Mouse (Mus musculus) left cerebral cortex, adult 9 months (tissue): ENCODE results near the gene Gm21518.
"Not testable (repeated sequence)": the region's sequence is repeated elsewhere in the genome, so short reads cannot be mapped to it uniquely, and the experiment has no call there.

Source experiments
- DNase-seq, 2 experiments: peaks; one replicate each; pipeline ENCODE4 v3.0.0; 2022; ENCODE audit warnings: low spot score in 2 of 2

The Gm21518 gene

GRCm38 (mm10) chrY:62190566-62190965, at the start of gene Gm21518:
Gm21518 (plus strand) TSS chrY:62190866.
- not testable (repeated sequence) for DNase-seq
